Mouse (Mus musculus): Measurements from ENCODE around the gene Svip.

Svip gene

DNA sequence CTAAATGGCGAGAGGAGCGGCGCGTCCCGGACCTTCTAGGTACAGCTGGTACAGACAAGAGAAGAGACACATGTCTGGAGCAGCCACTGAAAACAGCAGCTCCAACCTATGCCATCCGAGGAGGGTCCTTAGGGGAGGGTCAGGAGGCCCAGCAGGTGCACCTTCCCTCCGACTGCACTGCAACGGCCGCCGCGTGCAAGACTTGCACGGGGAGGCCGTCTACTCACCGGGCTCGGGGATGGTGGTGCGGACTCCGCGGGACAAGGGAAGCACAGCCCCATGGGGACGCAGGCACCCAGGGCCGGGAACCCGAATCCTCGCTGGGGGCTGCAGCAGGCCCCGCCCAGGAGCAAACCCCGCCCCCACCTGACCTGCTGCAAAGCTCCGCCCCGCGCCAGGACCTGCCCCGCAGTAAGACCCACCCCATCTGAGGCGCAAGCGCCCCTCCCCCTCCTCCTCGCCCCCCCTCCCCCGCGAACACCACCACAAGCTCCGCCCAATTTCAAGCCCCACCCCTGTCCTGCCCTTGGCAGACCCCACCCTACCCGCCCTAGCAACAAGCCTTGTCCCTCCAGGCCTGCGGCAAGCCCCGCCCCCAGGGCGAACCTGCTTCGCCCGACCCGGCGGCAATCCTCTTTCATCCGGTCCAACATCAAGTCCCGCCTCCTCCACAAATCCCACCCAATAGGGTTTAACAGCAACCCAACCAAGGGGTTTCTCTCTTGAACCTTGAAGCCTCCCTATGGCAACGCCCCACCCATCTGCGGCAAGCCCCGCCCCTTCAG, at the start of gene Svip:
Gene Svip (minus strand): TSS at position 508 of the 785 bp plus-strand sequence.
- peak in 1 of 2 experiments; percentile 1 for DNase-seq (ENCODE audit: low read depth in 2 of 2, low spot score in 2 of 2)

DNA sequence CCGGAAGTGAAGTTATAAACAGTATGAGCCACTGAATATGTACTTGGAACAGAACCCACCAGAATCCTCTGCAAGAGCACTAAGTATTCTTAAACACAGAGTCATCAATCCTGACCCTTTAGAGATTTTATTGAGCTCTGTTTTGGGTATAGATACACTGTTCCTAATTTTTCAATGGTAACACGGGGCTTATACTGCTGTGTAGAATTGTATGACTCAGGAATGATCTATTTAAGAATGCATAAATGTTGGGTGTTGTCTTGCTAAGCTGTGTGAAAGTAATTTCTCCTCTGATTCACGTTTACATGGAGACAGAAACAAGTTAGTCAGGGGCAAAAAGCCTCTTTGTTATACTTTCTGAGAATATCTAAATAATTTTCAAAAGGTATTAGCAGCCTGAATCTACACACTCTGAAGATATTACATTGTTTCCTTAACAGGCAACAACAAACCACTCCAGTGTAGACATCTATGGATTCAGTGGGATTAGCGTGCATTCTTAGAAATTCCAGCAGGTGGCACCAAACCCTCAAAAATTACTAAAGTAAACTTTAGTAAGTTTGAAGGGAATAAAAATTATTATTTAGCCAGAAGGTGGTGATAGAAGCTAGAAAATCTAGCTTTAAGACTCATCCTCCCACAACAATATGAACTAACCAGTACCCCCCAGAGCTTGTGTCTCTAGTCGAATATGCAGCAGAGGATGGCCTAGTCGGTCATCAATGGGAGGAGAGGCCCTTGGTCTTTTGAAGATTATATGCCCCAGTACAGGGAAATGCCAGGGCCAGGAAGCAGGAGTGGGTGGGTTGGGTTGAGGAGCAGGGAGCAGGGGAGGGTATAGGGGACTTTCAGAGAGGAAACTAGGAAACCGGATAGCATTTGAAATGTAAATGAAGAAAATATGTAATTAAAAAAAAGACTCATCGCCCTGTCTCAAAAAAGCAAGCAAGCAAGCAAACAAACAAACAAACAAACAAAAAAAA, 32.1 kb upstream of the Svip start:
- no peak for DNase-seq (ENCODE audit: low read depth in 2 of 2, low spot score in 2 of 2)

GRCm38 (mm10) chr7:52024050-52024626, 18.3 kb upstream of the Svip start:
- no peak for DNase-seq (ENCODE audit: low read depth in 2 of 2, low spot score in 2 of 2)

DNA sequence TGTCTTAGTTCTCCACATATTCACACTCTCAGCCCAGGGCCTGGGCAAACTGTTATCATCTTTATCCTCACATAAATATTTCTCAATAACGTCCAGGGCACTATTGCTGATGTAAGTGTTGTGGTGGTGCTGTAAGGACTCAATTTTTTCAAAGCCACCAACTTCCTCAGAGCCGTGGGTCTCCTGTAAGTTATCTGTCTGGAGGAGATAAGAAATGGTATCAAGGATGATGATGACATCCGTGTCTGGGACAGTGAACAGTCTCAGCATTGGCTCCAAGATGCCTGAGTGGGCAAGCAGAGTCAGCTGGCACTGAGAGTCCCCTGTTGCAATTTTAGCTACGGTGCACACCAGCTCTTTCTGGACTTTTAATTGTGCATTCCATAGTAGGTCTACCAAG, 16.2 kb upstream of the Svip start:
- DNase-seq (ENCODE audit: low read depth in 2 of 2, low spot score in 2 of 2) = no peak

DNA sequence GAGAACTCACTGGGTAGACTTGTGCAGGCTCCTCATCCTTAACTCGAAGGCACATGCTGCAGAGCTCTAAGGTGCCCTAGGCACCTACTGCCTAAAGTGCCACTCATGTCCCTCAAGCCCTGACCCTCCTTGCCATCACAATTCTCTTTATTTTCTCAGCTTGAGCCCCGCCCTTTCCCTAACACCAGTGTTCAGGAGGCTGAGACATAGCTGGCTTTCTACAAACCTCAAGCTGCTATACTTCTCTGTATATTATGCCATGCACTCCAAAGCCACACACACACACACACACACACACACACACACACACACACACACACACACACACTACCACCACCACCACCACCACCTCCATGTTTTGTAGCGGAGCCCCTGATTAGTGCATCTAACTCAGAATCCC, 9.8 kb upstream of the Svip start, which contains the start of gene 1700015G11Rik:
Gene 1700015G11Rik (minus strand): TSS at position 101 of the 400 bp plus-strand sequence.
- DNase-seq (ENCODE audit: low read depth in 2 of 2, low spot score in 2 of 2) = no peak

DNA sequence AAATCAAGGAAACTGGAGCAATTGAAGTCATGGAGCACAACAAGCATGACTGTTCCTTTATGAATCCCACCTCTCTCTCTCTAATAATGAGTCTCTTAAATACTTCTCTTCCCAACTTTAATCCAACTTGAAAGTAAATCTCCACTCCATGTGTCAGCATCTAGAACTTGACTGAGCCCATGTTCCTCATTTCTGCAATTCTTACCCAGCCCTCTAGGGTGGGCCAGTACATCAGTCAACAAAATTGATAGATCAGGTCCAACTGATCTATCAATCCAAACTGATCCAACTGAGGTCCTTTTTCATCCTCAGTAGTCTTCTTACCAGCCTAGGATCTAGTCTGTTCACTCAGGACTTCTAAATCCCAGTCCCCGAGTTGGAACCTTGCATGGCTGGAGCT, 9.4 kb upstream of the Svip start:
- DNase-seq (ENCODE audit: low read depth in 2 of 2, low spot score in 2 of 2) = no peak

GRCm38 (mm10) chr7:52013457-52013856, 7.6 kb upstream of the Svip start:
- no peak for DNase-seq (ENCODE audit: low read depth in 2 of 2, low spot score in 2 of 2)

DNA sequence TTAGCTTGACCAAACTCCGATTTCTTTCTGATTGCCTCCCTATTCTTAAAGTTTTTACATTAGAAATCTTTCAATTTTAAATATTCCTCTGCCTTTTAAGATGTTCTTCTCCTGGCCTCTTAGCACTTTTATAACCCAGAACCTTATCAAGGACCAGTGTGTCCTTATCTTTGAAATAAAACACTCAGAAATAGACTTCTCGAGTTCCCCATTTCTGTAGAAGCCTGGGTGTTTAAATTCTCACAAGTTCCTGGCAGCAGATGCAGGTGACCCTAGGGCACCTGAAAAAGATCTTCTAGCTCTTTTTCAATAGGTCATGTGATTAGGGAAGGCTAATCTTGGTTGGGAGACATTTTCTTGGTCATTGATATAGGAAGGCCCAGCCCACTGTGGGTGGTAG, 1.3 kb upstream of the Svip start:
- DNase-seq (ENCODE audit: low read depth in 2 of 2, low spot score in 2 of 2) = no peak

DNA sequence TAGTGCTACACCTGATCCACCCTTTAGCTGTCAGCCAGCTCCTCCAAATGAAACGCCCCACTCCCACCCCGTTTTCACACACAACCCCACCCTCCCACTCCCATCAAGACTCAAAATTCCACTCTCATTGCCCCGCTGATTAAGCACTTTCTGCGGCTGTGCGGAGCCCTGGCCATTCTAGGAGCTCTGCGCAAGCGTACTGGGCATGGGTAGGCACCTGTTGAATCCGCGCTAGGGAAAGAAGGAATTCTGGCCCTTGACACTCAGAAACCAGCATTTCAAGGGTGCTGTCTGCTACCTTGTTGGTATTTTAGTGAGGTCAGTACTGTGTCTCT, 445 bp upstream of the Svip start:
- no peak for DNase-seq (ENCODE audit: low read depth in 2 of 2, low spot score in 2 of 2)

DNA sequence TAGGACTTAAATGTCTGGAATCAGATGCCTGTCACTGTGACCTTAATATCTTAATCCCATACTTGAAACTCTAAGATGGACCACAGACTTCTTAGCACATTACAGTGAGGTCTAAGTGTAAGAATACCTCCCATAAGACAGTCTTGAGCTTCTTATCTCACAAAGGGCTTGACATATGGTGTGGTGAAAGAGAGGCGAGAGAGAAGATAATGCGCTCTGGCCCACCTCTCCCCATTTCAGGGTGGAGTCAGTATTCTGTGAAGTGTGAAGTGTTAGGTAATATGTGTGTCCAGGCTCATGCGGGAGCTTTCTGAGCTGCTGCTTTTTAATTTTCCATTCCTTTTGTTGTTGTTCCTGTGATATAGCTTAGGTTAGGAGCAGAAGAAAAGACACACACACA, 14.8 kb downstream of the Svip start:
- no peak for DNase-seq (ENCODE audit: low read depth in 2 of 2, low spot score in 2 of 2)

DNA sequence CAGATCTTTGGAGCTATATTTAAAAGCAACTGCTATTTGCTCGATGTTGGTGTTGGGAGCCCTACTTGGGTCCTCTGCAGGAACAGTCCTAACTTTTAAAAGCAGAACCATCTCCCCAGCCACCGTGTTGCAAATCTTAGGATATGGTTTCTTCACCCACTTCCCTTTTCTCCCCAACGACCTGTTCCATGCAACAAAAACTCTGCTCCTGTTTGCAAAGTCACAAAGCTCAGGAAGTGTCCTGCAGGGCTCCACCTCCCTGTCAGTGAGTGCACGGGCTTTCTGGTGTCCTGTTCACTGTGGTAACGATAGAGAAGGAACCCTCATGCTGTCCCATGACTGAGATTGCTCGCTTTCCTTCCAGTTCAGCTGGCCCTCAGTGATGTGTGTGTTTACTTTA, 18.9 kb downstream of the Svip start:
- DNase-seq (ENCODE audit: low read depth in 2 of 2, low spot score in 2 of 2) = no peak

GRCm38 (mm10) chr7:51985763-51986162, 20.1 kb downstream of the Svip start:
- no peak for DNase-seq (ENCODE audit: low read depth in 2 of 2, low spot score in 2 of 2)

- DNase-seq (ENCODE audit: low read depth in 2 of 2, low spot score in 2 of 2) = no peak
Observed at GRCm38 (mm10) chr7:51982303-51982702, 23.5 kb downstream of the Svip start.

DNA sequence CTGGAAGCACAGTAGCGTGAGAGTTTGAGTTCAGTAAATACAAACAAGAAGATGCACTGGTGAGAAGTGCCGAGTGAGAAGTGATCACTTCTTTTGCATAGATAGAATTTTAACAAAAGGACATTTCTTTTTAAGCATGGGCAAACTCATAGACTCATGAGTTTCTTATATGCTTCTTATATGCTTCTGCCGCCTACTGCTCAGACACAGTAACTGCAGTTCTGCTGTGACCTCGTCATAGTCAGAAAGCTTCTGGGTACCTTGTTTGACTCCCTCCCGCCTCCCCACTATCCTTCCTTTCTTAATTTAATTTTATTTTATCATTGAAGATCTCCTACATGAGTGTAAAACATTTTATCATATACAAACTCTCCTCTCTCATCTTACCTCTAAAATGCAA, 26.5 kb downstream of the Svip start:
- no peak for DNase-seq (ENCODE audit: low read depth in 2 of 2, low spot score in 2 of 2)

DNA sequence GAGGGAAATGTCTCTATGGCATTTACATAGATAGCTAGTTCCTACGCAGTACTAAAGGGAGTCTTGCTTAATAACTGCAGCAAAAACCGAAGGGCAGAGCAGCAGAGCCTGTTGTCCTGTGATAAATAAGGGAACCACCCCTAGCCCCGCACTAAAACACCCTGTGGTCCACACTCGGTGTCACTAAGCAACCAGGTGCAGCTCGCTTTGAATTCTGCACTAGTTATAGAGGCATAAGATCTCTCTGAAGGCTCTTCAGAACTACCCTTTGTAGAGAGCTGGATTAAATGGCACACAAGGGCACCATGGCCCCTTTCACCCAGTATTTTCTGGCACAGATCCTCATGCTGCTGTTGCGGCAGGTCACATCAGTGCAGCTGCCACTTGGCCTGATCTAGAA, 30.6 kb downstream of the Svip start:
- DNase-seq (ENCODE audit: low read depth in 2 of 2, low spot score in 2 of 2) = no peak

DNA sequence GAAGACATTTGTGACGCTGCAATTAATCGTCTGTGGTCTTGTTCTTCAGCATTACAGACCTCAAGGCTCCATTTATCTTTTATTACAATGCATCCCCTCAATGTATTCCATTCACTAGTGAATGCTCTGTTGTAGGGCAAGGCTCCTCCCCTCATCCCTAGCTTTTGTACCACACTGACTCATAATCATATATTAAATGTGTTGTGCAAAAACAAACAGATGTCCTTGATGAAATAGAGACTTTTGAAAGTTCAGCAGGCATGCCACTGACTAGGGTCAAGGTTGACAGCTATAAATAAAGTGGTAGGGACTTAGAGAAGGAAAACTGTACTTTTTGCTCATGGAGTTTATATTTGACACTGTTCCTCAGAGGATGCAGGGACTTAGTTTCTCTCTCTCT, 32.3 kb downstream of the Svip start:
- no peak for DNase-seq (ENCODE audit: low read depth in 2 of 2, low spot score in 2 of 2)

DNA sequence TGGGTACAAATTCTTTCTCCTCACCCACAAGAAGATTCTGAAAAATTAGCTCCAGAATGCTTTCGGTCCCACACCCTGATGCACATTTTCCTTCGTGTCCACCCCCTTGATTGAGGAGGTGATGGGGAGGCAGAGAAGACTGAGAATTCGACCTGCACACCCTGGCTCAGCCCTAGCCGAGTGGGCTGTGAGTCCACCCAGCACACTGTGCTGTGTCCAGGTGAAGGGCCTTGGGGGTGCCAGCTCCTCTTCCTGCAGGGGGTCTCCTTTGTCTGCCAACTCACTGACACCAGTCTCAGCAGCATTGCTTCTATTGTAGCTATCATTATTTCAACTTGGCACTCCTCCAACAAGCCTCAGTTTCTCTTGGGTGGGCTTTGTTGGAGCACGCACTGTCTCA, 32.7 kb downstream of the Svip start:
- DNase-seq (ENCODE audit: low read depth in 2 of 2, low spot score in 2 of 2) = no peak

DNA sequence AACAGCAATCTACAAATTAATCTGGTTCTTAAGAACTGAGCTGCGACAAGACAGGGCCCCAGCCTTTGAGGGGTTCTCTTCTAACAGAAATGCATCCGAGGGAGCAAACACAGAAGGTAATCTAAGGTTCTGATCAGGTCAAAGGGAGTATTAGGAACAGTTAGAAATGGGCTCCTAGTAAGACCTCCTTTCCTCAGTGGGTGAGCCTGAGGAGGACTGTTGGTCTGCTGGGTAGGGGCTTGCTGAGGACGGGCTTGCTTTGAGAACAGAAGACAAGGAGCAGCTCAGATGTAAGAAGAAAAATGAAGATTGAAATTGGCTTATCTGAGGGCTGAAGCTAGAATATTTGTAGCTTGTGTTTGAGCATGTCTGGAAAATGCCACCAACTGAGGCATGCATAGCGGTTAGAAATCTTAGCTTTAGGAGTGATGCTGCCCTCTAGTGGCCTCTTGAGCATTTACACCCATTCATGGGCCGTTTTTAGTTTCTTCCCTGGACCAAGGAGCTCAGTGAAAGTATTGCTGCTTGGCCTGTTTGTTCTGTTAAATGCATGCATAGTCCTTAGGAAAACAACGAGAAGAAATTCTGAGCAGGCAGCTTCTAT, 33.5 kb downstream of the Svip start:
- no peak for DNase-seq (ENCODE audit: low read depth in 2 of 2, low spot score in 2 of 2)

- DNase-seq (ENCODE audit: low read depth in 2 of 2, low spot score in 2 of 2) = no peak
Observed at GRCm38 (mm10) chr7:51969379-51969778, 36.4 kb downstream of the Svip start.

GRCm38 (mm10) chr7:51967581-51967980, 38.2 kb downstream of the Svip start:
- DNase-seq (ENCODE audit: low read depth in 2 of 2, low spot score in 2 of 2) = no peak

GRCm38 (mm10) chr7:51964681-51965080, 41.1 kb downstream of the Svip start:
- no peak for DNase-seq (ENCODE audit: low read depth in 2 of 2, low spot score in 2 of 2)
